Mouse (Mus musculus) cerebellum, adult (tissue): ENCODE results near the gene Elavl3.

Experiments
- ATAC-seq: cut with Nextera tagmentation; 2 replicates; pipeline ENCODE4 v1.9.2; 2017; ENCODE audit warnings: mild to moderate bottlenecking, moderate library complexity, mixed read lengths; ENCODE audit not compliant: insufficient number of reproducible peaks, low FRiP score, low TSS enrichment

The Elavl3 gene

GRCm38 (mm10) chr9:22061339-22061738 lies 9.5 kb upstream of the Elavl3 start:
- ATAC-seq: no peak; the same call in 1 of the 2 replicates

- 0 out of 2 replicates have a peak, but pooled peaks have one; percentile 12 for ATAC-seq
Observed at GRCm38 (mm10) chr9:22058011-22058424, 6.2 kb upstream of the Elavl3 start.

- ATAC-seq: no peak
Observed at GRCm38 (mm10) chr9:22057031-22057517, 5.3 kb upstream of the Elavl3 start.

GRCm38 (mm10) chr9:22056303-22056910 lies 4.6 kb upstream of the Elavl3 start:
- no peak for ATAC-seq

GRCm38 (mm10) chr9:22055713-22056112 lies 3.9 kb upstream of the Elavl3 start:
- ATAC-seq: no peak

- ATAC-seq: peak; percentile 36
Observed at GRCm38 (mm10) chr9:22054411-22055076, 2.7 kb upstream of the Elavl3 start.

- ATAC-seq: no peak
Observed at GRCm38 (mm10) chr9:22053657-22054056, 1.8 kb upstream of the Elavl3 start.

- ATAC-seq: no peak
Observed at GRCm38 (mm10) chr9:22051161-22051957, 464 bp downstream of the Elavl3 start.

GRCm38 (mm10) chr9:22050351-22050889 lies 1.4 kb downstream of the Elavl3 start:
- ATAC-seq: peak; percentile 29; the same call in 1 of the 2 replicates

- no peak for ATAC-seq
Observed at GRCm38 (mm10) chr9:22049721-22050270, 2.0 kb downstream of the Elavl3 start.

- no peak for ATAC-seq
Observed at GRCm38 (mm10) chr9:22049315-22049714, 2.5 kb downstream of the Elavl3 start.

- no peak for ATAC-seq
Observed at GRCm38 (mm10) chr9:22047329-22047728, 4.5 kb downstream of the Elavl3 start.

GRCm38 (mm10) chr9:22041832-22042231 lies 10.0 kb downstream of the Elavl3 start:
- no peak for ATAC-seq

GRCm38 (mm10) chr9:22037826-22038225 lies 14.0 kb downstream of the Elavl3 start:
- ATAC-seq: no peak

- ATAC-seq: no peak
Observed at GRCm38 (mm10) chr9:22035300-22036044, 16.4 kb downstream of the Elavl3 start.

GRCm38 (mm10) chr9:22030386-22030785 lies 21.4 kb downstream of the Elavl3 start:
- ATAC-seq: no peak

- ATAC-seq: no peak
Observed at GRCm38 (mm10) chr9:22028467-22028866, 23.4 kb downstream of the Elavl3 start.

GRCm38 (mm10) chr9:22024592-22024991 lies 27.2 kb downstream of the Elavl3 start:
- ATAC-seq: no peak

GRCm38 (mm10) chr9:22017208-22017825 lies 34.5 kb downstream of the Elavl3 start:
- peak; percentile 84 for ATAC-seq
